Mouse (Mus musculus): ENCODE measurements around the gene Gm9639. TPM values are rescaled to one million over a fixed set of nuclear protein-coding genes. Genes with fewer than 3 reads are reported as not detected.
A peak's percentile ranks its signal among the peaks of the same experiment; 100 is the strongest.
"Not testable (repeated sequence)": the region's sequence is repeated elsewhere in the genome, so short reads cannot be mapped to it uniquely, and the experiment has no call there.

Gene Gm9639
- polyA plus RNA-seq, 1 experiment = not detected

DNA sequence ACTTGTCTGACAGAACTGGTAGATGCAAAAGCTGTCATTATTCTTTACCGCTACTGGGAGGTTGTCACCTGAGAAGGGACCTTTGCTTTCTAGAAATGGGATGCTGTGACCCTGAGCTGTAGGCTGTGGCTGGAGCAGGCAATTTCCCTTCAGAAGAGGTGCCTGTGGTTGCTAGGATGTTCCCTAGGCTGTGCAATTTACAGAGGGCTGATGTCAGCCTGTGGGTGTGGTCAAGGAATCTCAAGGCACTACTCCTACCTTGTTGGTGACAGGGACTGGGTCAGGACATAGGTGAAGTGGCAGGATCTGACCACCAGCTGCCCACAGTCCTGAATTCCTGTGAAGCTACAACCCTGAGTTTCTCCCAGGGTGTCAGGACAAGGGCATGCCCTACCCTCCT, 25.1 kb downstream of the Gm9639 start:
- Histone ChIP-seq H3K9me3 (replicated peaks; ENCODE audit: control insufficient read depth, insufficient read depth, low read length, poor library complexity, severe bottlenecking) (no peaks in the 10 kb centered on the region), H3K27me3 (ENCODE audit: control insufficient read depth, insufficient read depth, low read length, poor library complexity, severe bottlenecking) (no peaks in the 10 kb centered on the region), H3K27ac (ENCODE audit: insufficient read depth, low read length) (no peak overlapping the region), H3K4me1 (ENCODE audit: control insufficient read depth, insufficient read depth, low read length) (no peaks in the 10 kb centered on the region), H3K36me3 (ENCODE audit: control insufficient read depth, insufficient read depth, low read length, poor library complexity, severe bottlenecking) (no peaks in the 10 kb centered on the region), H3K9ac (ENCODE audit: low read depth, poor library complexity, severe bottlenecking) (no peak overlapping the region), H3K4me3 (ENCODE audit: low read depth, low read length) (no peak overlapping the region)
- TF ChIP-seq POLR2A (IDR thresholded peaks at IDR 0.05; ENCODE audit: insufficient read depth, low read length) = no peak
- no peak for TF ChIP-seq EP300 (IDR thresholded peaks at IDR 0.05; ENCODE audit: insufficient read depth, low read depth, low read length)
- TF ChIP-seq CTCF (IDR thresholded peaks at IDR 0.05; ENCODE audit: low read depth, low read length) = no peak

DNA sequence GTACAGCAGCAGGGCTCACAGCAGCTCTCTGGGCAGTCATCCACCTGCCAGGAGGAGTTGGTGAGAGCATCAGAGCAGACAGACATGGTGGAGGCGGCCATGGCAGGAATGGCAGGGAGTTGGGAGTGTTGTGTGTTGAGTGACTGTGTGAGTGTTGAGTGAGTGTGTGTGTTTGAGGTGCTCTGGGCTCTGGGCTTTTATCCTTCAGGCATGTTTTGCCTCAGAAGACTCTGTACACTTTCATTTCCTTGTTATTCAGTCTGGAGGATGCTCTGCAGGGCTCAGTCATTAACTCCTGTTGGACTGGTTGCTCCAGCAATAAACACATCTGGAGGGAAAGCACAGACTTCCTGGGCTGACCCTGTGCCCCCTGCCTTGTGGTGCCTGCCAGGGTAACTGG, 35.3 kb downstream of the Gm9639 start, which contains the start of gene Gm3233:
Gene Gm3233 (minus strand): TSS at position 101 of the 400 bp plus-strand sequence.
- H3K4me1 ChIP-seq (ENCODE audit: control insufficient read depth, insufficient read depth, low read length); H3K9me3 ChIP-seq (replicated peaks; ENCODE audit: control insufficient read depth, insufficient read depth, low read length, poor library complexity, severe bottlenecking); H3K36me3 ChIP-seq (ENCODE audit: control insufficient read depth, insufficient read depth, low read length, poor library complexity, severe bottlenecking); H3K9ac ChIP-seq (ENCODE audit: low read depth, poor library complexity, severe bottlenecking); H3K4me3 ChIP-seq (ENCODE audit: low read depth, low read length); H3K27ac ChIP-seq (ENCODE audit: insufficient read depth, low read length); H3K27me3 ChIP-seq (ENCODE audit: control insufficient read depth, insufficient read depth, low read length, poor library complexity, severe bottlenecking): not testable (repeated sequence)

DNA sequence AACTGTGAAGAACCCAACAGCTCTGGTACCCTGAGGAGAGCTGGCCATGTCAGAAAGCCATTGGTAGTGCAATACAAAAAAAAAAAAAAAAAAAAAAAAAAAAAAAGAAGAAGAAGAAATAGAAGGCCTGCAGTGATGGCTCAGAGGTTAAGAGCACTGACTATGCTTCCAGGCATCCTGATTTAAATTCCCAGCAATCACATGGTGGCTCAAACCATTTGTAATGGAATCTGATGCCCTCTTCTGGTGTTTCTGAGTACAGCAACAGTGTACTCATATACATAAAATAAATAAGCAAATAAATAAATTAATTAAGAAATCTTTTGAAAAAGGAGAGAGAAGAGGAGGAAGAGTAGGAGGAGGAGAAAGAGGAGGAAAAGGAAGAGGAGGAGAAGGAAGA, 41.4 kb downstream of the Gm9639 start:
- no peaks in the 10 kb centered on the region for H3K36me3 ChIP-seq (ENCODE audit: control insufficient read depth, insufficient read depth, low read length, poor library complexity, severe bottlenecking)
- H3K9ac ChIP-seq (ENCODE audit: low read depth, poor library complexity, severe bottlenecking) = no peak overlapping the region
- no peaks in the 10 kb centered on the region for H3K9me3 ChIP-seq (replicated peaks; ENCODE audit: control insufficient read depth, insufficient read depth, low read length, poor library complexity, severe bottlenecking)
- no peaks in the 10 kb centered on the region for H3K27me3 ChIP-seq (ENCODE audit: control insufficient read depth, insufficient read depth, low read length, poor library complexity, severe bottlenecking)
- no peak overlapping the region for H3K27ac ChIP-seq (ENCODE audit: insufficient read depth, low read length)
- H3K4me1 ChIP-seq (ENCODE audit: control insufficient read depth, insufficient read depth, low read length) = no peaks in the 10 kb centered on the region
- H3K4me3 ChIP-seq (ENCODE audit: low read depth, low read length) = no peak overlapping the region
- no peak for TF ChIP-seq EP300 (IDR thresholded peaks at IDR 0.05; ENCODE audit: insufficient read depth, low read depth, low read length)
- TF ChIP-seq POLR2A (IDR thresholded peaks at IDR 0.05; ENCODE audit: insufficient read depth, low read length) = no peak

DNA sequence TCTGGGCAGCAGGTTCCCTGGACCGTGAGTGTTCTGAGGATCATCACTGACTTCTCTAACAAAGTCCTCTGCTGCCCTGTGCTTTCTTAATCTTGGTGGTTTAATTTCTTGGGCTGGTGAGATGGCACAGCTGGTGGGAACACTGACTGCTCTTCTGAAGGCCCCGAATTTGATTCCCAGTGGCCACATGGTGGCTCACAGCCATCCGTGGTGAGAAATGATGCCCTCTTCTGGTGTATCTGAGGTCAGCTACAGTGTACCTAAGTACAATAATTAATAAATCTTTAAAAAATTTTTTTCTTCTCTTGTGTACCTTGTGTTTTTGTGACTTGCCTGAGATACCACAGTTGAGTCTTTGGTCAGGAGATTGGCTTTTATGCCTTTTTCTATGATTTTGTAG, 42.6 kb downstream of the Gm9639 start:
- not testable (repeated sequence) for H3K4me1 ChIP-seq (ENCODE audit: control insufficient read depth, insufficient read depth, low read length); H3K36me3 ChIP-seq (ENCODE audit: control insufficient read depth, insufficient read depth, low read length, poor library complexity, severe bottlenecking); H3K9me3 ChIP-seq (replicated peaks; ENCODE audit: control insufficient read depth, insufficient read depth, low read length, poor library complexity, severe bottlenecking); H3K27ac ChIP-seq (ENCODE audit: insufficient read depth, low read length); H3K27me3 ChIP-seq (ENCODE audit: control insufficient read depth, insufficient read depth, low read length, poor library complexity, severe bottlenecking); H3K9ac ChIP-seq (ENCODE audit: low read depth, poor library complexity, severe bottlenecking); H3K4me3 ChIP-seq (ENCODE audit: low read depth, low read length)
- peak; percentile 39 for TF ChIP-seq CTCF (IDR thresholded peaks at IDR 0.05; ENCODE audit: low read depth, low read length)

DNA sequence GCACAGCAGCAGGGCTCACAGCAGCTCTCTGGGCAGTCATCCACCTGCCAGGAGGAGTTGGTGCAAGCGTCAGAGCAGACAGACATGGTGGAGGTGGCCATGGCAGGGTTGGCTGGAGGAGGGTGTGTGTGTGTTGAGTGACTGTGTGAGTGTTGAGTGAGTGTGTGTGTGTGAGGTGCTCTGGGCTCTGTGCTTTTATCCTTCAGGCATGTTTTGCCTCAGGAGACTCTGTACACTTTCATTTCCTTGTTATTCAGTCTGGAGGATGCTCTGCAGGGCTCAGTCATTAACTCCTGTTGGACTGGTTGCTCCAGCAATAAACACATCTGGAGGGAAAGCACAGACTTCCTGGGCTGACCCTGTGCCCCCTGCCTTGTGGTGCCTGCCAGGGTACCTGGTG, 43.6 kb downstream of the Gm9639 start, which contains the start of gene Gm9736:
Gene Gm9736 (minus strand): TSS at position 101 of the 400 bp plus-strand sequence.
- H3K27ac ChIP-seq (ENCODE audit: insufficient read depth, low read length); H3K4me3 ChIP-seq (ENCODE audit: low read depth, low read length); H3K4me1 ChIP-seq (ENCODE audit: control insufficient read depth, insufficient read depth, low read length); H3K27me3 ChIP-seq (ENCODE audit: control insufficient read depth, insufficient read depth, low read length, poor library complexity, severe bottlenecking); H3K9me3 ChIP-seq (replicated peaks; ENCODE audit: control insufficient read depth, insufficient read depth, low read length, poor library complexity, severe bottlenecking); H3K9ac ChIP-seq (ENCODE audit: low read depth, poor library complexity, severe bottlenecking); H3K36me3 ChIP-seq (ENCODE audit: control insufficient read depth, insufficient read depth, low read length, poor library complexity, severe bottlenecking): not testable (repeated sequence)

DNA sequence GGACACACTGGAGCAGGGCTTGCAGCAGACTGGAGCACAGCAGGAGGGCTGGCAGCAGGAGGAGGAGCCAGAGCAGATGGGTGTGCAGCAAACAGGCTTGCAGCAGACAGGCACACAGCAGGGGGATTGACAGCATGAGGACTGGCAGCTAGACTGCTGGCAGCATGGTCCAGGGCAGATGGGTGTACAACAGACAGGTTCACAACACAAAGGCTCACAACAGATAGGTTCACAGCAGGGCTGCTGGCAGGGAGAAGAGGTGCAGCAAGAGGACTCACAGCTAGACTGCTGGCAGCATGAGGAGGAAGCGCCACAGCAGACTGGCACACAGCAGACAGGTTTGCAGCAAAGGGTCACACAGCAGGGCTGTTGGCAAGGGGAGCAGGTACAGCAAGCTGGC, 44.2 kb downstream of the Gm9639 start:
- H3K27me3 ChIP-seq (ENCODE audit: control insufficient read depth, insufficient read depth, low read length, poor library complexity, severe bottlenecking); H3K36me3 ChIP-seq (ENCODE audit: control insufficient read depth, insufficient read depth, low read length, poor library complexity, severe bottlenecking); H3K9ac ChIP-seq (ENCODE audit: low read depth, poor library complexity, severe bottlenecking); H3K4me1 ChIP-seq (ENCODE audit: control insufficient read depth, insufficient read depth, low read length); H3K27ac ChIP-seq (ENCODE audit: insufficient read depth, low read length); H3K9me3 ChIP-seq (replicated peaks; ENCODE audit: control insufficient read depth, insufficient read depth, low read length, poor library complexity, severe bottlenecking); H3K4me3 ChIP-seq (ENCODE audit: low read depth, low read length): not testable (repeated sequence)

Other genes with a start within 250 kb of the Gm9639 start
- gene Pttg1ip, start 213.4 kb downstream of the Gm9639 start, polyA plus RNA-seq (2011; ENCODE audit: insufficient read depth, insufficient read length, low read depth, missing spikeins) = 83.2 and 89.6 TPM in 2 replicates
- 218 and 242 TPM in 2 replicates for gene Sumo3, start 189.0 kb downstream of the Gm9639 start, polyA plus RNA-seq (2011; ENCODE audit: insufficient read depth, insufficient read length, low read depth, missing spikeins)
- 50.7 and 57.6 TPM in 2 replicates for gene Gm49325, start 188.9 kb downstream of the Gm9639 start, polyA plus RNA-seq (2011; ENCODE audit: insufficient read depth, insufficient read length, low read depth, missing spikeins)
- gene Ube2g2, start 172.8 kb downstream of the Gm9639 start, polyA plus RNA-seq (2011; ENCODE audit: insufficient read depth, insufficient read length, low read depth, missing spikeins) = 40.2 and 43.2 TPM in 2 replicates
- gene Tspear, start 108.5 kb downstream of the Gm9639 start, polyA plus RNA-seq (2011; ENCODE audit: insufficient read depth, insufficient read length, low read depth, missing spikeins) = 0.91 and 1.2 TPM in 2 replicates
- gene Gm19402, start 104.3 kb downstream of the Gm9639 start, polyA plus RNA-seq (2011; ENCODE audit: insufficient read depth, insufficient read length, low read depth, missing spikeins) = not detected in 2 replicates
- gene Gm9508, start 97.8 kb downstream of the Gm9639 start, polyA plus RNA-seq (2011; ENCODE audit: insufficient read depth, insufficient read length, low read depth, missing spikeins) = not detected in 2 replicates
- gene Gm10272, start 88.5 kb downstream of the Gm9639 start, polyA plus RNA-seq (2011; ENCODE audit: insufficient read depth, insufficient read length, low read depth, missing spikeins) = not detected in 2 replicates
- not detected in 2 replicates for gene Gm10024, start 83.6 kb downstream of the Gm9639 start, polyA plus RNA-seq (2011; ENCODE audit: insufficient read depth, insufficient read length, low read depth, missing spikeins)
- gene Gm10142, start 79.3 kb downstream of the Gm9639 start, polyA plus RNA-seq (2011; ENCODE audit: insufficient read depth, insufficient read length, low read depth, missing spikeins) = not detected in 2 replicates
- not detected in 2 replicates for gene Krtap12-1, start 74.5 kb downstream of the Gm9639 start, polyA plus RNA-seq (2011; ENCODE audit: insufficient read depth, insufficient read length, low read depth, missing spikeins)
- not detected in 2 replicates for gene Gm10100, start 68.6 kb downstream of the Gm9639 start, polyA plus RNA-seq (2011; ENCODE audit: insufficient read depth, insufficient read length, low read depth, missing spikeins)
- gene Gm18596, start 52.4 kb downstream of the Gm9639 start, polyA plus RNA-seq (2011; ENCODE audit: insufficient read depth, insufficient read length, low read depth, missing spikeins) = not detected in 2 replicates
- not detected in 2 replicates for gene Gm9736, start 43.7 kb downstream of the Gm9639 start, polyA plus RNA-seq (2011; ENCODE audit: insufficient read depth, insufficient read length, low read depth, missing spikeins)
- not detected in 2 replicates for gene Gm3233, start 35.4 kb downstream of the Gm9639 start, polyA plus RNA-seq (2011; ENCODE audit: insufficient read depth, insufficient read length, low read depth, missing spikeins)
- gene Gm3238, start 23.8 kb downstream of the Gm9639 start, polyA plus RNA-seq (2011; ENCODE audit: insufficient read depth, insufficient read length, low read depth, missing spikeins) = not detected in 2 replicates
- not detected in 2 replicates for gene Gm7138, start 18.1 kb downstream of the Gm9639 start, polyA plus RNA-seq (2011; ENCODE audit: insufficient read depth, insufficient read length, low read depth, missing spikeins)
- gene Gm3250, start 12.5 kb downstream of the Gm9639 start, polyA plus RNA-seq (2011; ENCODE audit: insufficient read depth, insufficient read length, low read depth, missing spikeins) = not detected in 2 replicates
- gene Gm7137, start 6.9 kb downstream of the Gm9639 start, polyA plus RNA-seq (2011; ENCODE audit: insufficient read depth, insufficient read length, low read depth, missing spikeins) = not detected in 2 replicates
- not detected in 2 replicates for gene Gm19668, start 4.1 kb upstream of the Gm9639 start, polyA plus RNA-seq (2011; ENCODE audit: insufficient read depth, insufficient read length, low read depth, missing spikeins)
- gene Gm9507, start 16.8 kb upstream of the Gm9639 start, polyA plus RNA-seq (2011; ENCODE audit: insufficient read depth, insufficient read length, low read depth, missing spikeins) = not detected in 2 replicates
- gene Gm2696, start 19.6 kb upstream of the Gm9639 start, polyA plus RNA-seq (2011; ENCODE audit: insufficient read depth, insufficient read length, low read depth, missing spikeins) = not detected in 2 replicates
- not detected in 2 replicates for gene Krtap10-4, start 32.0 kb upstream of the Gm9639 start, polyA plus RNA-seq (2011; ENCODE audit: insufficient read depth, insufficient read length, low read depth, missing spikeins)
- gene Krtap10-10, start 40.9 kb upstream of the Gm9639 start, polyA plus RNA-seq (2011; ENCODE audit: insufficient read depth, insufficient read length, low read depth, missing spikeins) = not detected in 2 replicates
- gene Gm36176, start 51.7 kb upstream of the Gm9639 start, polyA plus RNA-seq (2011; ENCODE audit: insufficient read depth, insufficient read length, low read depth, missing spikeins) = not detected in 2 replicates
- not detected in 2 replicates for gene Gm10318, start 57.8 kb upstream of the Gm9639 start, polyA plus RNA-seq (2011; ENCODE audit: insufficient read depth, insufficient read length, low read depth, missing spikeins)
- not detected in 2 replicates for gene Gm3285, start 66.9 kb upstream of the Gm9639 start, polyA plus RNA-seq (2011; ENCODE audit: insufficient read depth, insufficient read length, low read depth, missing spikeins)
- 5.6 and 6.3 TPM in 2 replicates for gene Lrrc3, start 107.5 kb upstream of the Gm9639 start, polyA plus RNA-seq (2011; ENCODE audit: insufficient read depth, insufficient read length, low read depth, missing spikeins)
- 0.07 TPM in 1 of 2 replicates, not detected in the other for gene Trpm2, start 175.5 kb upstream of the Gm9639 start, polyA plus RNA-seq (2011; ENCODE audit: insufficient read depth, insufficient read length, low read depth, missing spikeins)
- gene 1810043G02Rik, start 183.4 kb upstream of the Gm9639 start, polyA plus RNA-seq (2011; ENCODE audit: insufficient read depth, insufficient read length, low read depth, missing spikeins) = 4.2 and 4.7 TPM in 2 replicates
- 100 and 102 TPM in 2 replicates for gene Pfkl, start 215.0 kb upstream of the Gm9639 start, polyA plus RNA-seq (2011; ENCODE audit: insufficient read depth, insufficient read length, low read depth, missing spikeins)
- 175 and 179 TPM in 2 replicates for gene Dnmt3l, start 246.9 kb upstream of the Gm9639 start, polyA plus RNA-seq (2011; ENCODE audit: insufficient read depth, insufficient read length, low read depth, missing spikeins)
- 20.9 and 23.5 TPM in 2 replicates for gene Aire, start 248.5 kb upstream of the Gm9639 start, polyA plus RNA-seq (2011; ENCODE audit: insufficient read depth, insufficient read length, low read depth, missing spikeins)

Measured in ES-Bruce4 (cell line).